Mouse (Mus musculus): ENCODE data around the gene Anxa3.

Gene Anxa3

DNA sequence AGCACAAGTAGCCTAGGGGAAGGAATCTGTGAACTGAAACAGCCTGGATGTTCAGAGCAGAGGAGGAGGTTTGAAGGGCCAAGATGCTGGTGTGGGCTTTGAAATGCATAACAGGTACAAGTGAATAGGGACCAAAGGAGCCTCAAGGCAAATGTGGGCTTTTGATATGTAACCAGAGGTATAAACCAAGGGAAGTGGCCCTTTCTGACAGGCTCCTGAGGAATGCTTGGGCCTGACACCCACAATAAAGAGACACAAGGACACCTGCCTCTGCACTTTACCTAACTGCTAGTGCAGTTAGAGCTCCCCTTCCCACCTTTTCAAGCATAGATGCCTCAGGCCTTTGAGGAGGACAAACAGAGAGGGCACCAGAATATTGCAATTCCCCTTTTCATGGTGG is 54.8 kb downstream of the Anxa3 start:
- no peak for DNase-seq (ENCODE audit: low read depth)

DNA sequence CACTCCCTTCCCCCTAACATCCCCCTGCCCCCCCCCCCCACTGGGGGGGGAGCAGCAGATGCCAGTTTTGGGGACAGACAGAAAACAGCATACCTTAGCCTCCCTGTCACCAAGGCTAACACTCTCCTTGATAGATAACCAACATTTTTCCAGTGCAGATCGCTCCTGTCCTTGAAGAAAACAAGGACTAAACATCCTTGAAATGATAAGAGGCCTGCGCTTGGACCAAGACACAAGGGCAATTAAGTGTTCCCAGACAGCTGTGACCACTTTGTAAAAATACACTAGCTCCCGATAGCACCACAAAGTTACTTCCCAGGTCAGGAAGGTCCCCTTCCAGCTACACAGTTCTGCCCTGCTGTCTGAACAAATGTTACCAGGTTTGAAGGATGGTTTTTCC is 55.2 kb downstream of the Anxa3 start:
- no peak for DNase-seq (ENCODE audit: low read depth)

DNA sequence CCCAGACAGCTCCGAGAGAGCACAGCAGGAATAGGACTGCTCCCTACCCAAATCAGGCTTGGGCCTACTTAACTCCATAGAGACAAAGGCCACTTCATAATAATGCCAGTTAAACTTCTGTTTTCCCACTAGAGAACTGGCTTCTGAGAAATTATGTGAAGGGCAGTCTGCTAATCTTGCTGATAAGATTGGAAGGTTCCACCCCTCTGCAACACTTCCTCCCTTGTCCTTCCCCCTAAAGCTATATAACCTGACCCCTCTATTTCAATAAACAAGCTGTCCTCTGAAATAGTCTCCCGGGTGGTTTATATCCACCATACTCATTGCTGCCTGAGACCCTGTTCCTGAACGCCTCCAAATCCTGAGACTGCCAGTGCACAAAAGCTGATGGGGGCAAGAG is 56.1 kb downstream of the Anxa3 start:
- DNase-seq (ENCODE audit: low read depth): no peak

DNA sequence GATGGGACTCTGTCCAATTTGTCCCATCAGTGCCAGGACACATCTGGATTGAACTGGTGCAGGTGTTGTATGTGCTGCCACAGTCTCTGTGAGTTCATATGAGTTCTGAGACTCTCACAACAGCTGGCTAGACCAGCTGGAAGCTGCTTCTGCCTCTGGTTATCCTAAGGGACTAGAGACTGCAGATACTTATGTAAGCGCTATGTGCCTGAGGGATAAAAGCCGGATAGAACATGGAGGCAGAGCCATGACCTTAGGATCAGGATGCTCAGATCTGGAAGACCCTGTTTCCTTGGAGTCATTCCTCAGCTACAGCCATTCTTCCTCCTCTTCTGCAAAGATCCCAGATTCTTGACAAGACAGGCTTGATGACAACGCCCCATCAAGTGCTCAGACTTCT is 60.3 kb downstream of the Anxa3 start:
- no peak for DNase-seq (ENCODE audit: low read depth)

DNA sequence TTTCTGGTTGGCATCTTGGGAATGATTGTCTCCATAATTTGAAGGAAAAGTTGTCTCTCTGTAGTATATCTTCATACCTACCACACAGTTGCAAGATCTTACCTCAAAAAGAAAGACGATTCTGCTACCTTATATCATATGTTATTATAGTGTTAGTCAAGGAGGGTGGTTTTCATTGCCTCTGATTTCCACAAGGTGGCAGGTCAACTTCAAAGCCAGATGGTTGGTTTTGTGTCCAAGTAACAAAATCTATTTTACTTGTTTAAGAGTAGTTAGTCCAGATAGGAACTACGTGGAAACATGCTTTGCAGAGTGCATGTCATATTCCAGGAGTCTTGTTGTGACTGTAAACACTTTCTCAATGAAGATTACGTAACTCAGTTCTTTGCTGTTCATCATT is 61.2 kb downstream of the Anxa3 start:
- no peak for DNase-seq (ENCODE audit: low read depth)

DNA sequence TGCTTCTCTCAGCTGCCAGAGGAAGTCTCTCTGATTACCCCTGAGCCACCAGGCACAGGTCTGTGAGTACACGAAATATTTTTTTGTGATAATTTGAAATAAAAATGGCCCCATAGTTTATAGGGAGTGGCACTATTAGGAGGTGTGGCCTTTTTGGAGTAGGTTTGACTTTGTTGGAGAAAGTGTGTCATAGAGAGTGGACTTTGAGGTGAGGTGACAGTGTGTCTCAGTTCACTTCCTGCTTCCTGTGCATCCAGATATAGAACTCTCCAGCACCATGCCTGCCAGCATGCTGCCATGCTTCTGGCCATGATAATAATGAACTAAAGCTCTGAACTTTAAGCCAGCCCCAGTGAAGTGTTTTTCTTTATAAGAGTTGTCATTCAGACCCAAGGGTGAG is 66.8 kb downstream of the Anxa3 start:
- DNase-seq (ENCODE audit: low read depth): no peak

DNA sequence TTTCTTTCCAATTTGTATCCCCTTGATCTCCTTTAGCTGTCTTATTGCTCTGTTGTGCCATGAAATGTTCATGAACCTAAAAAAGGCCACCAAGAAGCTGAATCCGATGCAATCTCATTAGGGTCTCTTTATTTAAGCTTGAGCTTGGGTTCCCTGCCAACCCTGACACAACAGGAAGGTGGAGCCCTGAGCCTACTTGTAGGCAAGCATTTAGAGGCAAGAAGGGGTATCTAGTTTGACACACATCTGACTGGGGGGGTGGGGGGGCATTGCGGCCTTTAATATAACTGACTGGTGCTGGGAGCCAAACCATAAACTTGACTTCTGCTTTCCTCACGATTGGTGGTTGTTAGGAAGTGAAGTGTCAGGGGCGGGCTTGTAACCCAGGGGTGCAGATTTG is 74.0 kb downstream of the Anxa3 start:
- no peak for DNase-seq (ENCODE audit: low read depth)

DNA sequence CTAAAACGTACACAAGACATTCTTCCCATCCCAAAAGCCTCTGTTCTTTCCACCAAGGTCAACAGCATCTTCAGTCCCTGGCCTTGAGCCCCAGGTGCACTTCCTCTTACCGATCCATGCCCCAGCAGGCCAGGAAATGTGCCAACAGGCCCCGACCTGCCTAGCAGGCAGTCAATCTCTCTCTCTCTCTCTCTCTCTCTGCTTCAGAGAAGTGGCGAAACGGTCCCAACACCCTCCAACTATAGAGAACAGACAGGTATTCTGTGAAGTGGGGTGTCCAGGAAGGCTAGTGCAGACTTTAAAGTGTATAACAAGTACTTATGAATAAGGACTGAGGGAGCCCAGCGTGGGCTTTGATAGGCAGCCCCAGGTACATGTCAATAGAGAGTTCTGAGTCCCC is 75.8 kb downstream of the Anxa3 start:
- no peak for DNase-seq (ENCODE audit: low read depth)

DNA sequence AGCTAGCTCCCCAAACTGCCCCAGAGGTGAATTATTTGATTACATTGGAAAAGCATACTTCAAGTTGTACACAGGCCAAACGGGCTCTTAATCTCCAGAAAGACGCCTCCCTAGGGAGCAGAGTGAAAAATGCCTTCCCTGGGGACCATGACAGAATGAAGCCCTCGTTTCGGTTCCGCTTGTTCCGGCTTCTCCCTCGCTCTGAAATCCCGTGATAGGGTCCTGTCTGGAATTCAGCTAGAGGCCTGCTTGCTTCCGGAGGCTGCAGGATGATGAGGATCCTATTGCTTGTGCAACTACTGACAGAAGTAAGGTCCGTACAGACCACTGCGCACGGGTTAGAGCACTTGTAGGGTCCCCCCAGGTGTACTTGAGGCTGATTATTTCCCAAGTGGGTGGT is 77.9 kb downstream of the Anxa3 start:
- no peak for DNase-seq (ENCODE audit: low read depth)

DNA sequence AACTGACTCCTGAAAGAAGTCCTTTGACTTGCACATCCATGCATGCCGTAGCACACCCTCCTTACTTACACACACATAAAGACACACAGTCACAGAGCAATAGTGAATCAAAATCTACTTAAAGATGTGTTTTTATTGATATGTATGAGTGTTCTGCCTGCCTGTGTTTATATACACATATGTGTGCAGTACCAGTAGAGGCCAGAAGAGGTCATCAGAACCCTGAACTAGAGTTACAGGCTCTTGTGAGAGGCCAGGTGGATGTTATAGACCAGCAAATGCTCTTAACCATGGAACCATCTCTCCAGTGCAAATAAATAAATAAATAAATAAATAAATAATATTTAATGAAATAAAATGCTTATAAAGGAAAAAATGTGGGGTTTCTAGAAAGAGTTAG is 85.0 kb downstream of the Anxa3 start:
- DNase-seq (ENCODE audit: low read depth): peak; percentile 56

DNA sequence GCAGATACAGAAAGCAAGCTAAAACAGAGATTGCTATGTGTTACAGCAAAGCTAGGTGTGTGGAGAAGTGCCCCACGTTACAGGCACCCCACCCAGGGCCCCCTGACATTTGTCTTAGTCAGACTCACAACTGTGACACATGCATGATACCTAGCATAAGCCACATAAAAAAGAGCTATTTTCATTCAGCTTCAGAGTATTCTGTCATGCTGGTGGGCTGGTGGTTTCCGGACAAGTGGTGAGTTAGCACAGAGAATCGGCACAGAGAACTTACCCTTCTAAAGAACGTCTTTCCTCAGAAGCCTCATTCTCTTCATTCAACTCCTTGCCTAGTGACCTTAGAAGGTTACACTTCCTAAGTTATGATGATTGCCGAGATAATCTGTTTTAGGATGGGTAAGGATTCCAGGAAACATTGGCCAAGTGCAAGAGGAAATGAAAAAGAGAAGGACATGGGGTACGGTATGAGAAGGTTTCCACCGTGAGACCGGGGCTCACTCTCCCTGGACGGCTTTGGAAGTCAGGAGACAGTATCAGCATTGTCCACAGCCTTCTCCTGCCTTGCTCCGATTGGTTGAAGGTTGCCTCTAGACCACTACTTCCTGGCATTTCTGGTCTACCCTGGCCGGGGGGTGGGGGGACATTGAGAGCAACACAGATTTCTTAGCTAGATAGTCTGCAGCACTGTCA is 85.9 kb downstream of the Anxa3 start:
- DNase-seq (ENCODE audit: low read depth): no peak

DNA sequence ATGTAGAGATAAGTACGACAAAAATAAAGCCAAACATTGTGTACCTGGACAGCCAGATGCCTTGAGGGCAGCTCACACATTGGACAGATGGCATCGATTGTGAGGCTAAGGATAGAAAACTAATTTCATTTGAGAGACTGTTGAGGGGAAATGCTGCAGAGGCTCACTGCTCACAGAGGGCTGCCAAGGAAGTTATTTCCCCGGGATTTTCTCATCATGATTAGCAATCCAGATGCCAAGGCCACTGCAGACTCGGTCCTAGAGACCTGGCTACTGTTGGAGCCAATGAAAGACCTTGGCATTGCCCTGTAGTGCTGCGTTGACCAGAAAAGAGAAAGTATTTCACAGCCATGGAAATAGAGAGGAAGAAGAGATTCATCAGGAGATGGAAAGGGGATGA is 87.1 kb downstream of the Anxa3 start:
- no peak for DNase-seq (ENCODE audit: low read depth)

DNA sequence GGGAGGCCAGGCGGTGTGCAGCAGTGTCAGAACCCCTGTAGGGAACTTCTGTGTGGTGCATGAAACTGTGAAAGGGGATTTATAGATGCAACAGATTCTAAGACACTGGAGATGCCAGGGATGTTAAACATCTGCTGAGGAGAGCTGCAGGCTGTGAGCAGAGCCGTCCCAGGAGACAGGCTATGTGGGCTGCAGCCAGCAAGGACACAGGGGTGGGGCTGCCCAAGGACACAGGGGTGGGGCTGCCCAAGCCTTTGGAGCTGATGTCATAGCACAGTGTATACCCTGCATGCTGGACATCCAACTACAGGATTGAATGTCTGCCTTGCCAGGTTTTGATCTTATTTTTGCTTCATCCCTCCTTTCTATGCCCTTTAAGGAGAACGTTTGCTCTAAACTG is 88.0 kb downstream of the Anxa3 start:
- no peak for DNase-seq (ENCODE audit: low read depth)

DNA sequence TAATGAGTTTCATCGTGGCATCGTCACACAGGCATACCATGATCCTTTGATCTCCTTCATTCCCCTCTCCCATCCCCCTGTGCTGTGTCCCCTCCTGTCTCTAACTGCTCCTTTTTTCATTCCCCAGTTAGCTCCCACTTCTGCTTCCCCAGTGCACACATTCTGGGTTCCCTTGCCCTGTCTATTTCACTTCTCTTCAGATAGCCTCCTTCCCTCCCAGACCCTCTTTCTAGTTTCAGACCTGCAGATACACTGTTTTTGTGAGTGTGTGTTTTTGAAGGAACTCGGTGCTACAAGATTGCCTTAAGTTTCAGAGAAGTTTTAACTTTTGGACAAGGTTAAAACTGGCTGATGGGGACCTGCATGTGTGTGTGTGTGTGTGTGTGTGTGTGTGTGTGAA is 88.5 kb downstream of the Anxa3 start:
- DNase-seq (ENCODE audit: low read depth): no peak

DNA sequence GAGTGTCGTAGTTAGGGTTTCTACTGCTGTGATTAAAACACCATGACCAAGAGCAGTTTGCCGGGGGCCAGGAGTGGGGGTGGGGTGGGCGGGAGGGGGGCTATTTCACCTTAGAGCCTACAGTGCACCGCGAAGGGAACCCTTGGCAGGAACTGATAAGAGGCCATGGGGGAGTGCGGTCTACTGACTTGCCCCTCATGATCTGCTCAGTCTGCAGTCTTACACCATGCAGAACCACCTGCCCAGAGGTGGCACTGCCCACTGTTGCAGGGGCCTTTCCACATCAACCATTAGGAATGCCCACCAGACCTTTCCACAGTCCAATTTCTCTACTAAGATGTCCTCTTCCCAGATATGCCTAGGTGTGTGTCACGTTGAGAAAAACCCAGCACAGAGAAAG is 92.1 kb downstream of the Anxa3 start:
- no peak for DNase-seq (ENCODE audit: low read depth)

DNA sequence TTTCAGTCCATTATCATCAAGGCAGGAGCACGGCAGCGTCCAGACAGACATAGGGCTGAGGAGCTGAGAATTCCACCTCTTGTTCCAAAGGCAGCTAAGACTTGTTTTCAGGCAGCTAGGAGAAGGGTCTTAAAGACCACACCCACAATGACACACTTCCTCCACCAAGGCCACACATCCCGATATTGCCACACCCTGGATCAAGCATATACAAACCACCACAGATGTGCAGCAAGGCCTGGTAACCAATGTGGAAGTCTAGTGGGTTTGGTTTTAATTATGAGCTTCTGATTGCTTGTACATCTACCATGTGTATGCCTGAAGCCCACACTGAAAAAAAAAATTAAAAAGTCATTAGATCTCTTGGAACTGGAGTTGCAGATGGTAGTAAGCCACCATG is 95.3 kb downstream of the Anxa3 start:
- DNase-seq (ENCODE audit: low read depth): no peak

DNA sequence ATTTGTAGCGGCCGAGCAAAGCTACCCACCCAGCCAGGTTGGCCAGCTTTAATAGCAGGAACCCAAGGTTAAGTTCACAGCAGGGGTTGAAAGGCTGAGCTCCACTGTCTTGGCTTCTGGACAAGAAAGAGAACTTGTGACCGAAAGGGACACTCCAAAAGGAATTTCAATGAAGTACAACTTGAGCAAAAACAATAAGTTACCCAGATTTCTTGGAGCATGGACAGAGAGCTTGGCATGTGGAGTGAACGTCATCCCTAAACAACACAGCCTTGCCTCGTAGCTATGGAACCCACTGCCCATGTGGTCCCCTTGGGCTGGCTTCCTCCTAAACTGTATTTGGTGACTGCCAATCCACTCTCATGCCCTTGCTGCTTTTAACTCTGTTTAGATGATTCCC is 97.2 kb downstream of the Anxa3 start:
- no peak for DNase-seq (ENCODE audit: low read depth)
